8 mouse cellular contexts compared by ENCODE assay signal in genomic region chr13:83739541-83740061, GRCm38 (mm10).
DNase-seq lines count a peak whose midpoint lies in the region; ATAC-seq lines count a peak whose summit lies in the region.

No protein-coding gene starts in this region.

- no peaks in the 10 kb centered on the region for H3K9me3 ChIP-seq in limb, embryonic 12.5 days
- H3K9me3 ChIP-seq in limb, embryonic 10.5 days (replicated peaks) = no peaks in the 10 kb centered on the region
- H3K9me3 ChIP-seq in embryonic facial prominence, embryonic 13.5 days = no peaks in the 10 kb centered on the region
- no peaks in the 10 kb centered on the region for H3K9me3 ChIP-seq in intestine, embryonic 15.5 days
- H3K9me3 ChIP-seq in midbrain, embryonic 11.5 days (ENCODE audit: control insufficient read depth, low read length) = no peaks in the 10 kb centered on the region

- 0 out of 2 replicates have a peak overlapping the region, but pooled peaks have one; percentile 10 for H3K4me2 ChIP-seq in limb, embryonic 12.5 days
- peak overlapping the region; percentile 21 for H3K4me2 ChIP-seq in embryonic facial prominence, embryonic 13.5 days
- peak overlapping the region; percentile 6 for H3K4me2 ChIP-seq in intestine, embryonic 15.5 days (replicated peaks)
- peak overlapping the region; percentile 77 for H3K4me2 ChIP-seq in midbrain, embryonic 11.5 days

- DNase-seq in limb, embryonic 10.5 days (ENCODE audit: low spot score) = no peak
- peak; percentile 97 for DNase-seq in midbrain, embryonic 11.5 days (ENCODE audit: low spot score, missing footprints)
- peak; percentile 95 for DNase-seq in telencephalon, adult 2 months (ENCODE audit: low read depth, low spot score)
- no peak for DNase-seq in adrenal gland, adult 2 months

- H3K9ac ChIP-seq in limb, embryonic 12.5 days (replicated peaks) = no peak overlapping the region
- no peak overlapping the region for H3K9ac ChIP-seq in embryonic facial prominence, embryonic 13.5 days
- H3K9ac ChIP-seq in intestine, embryonic 15.5 days = no peak overlapping the region
- peak overlapping the region; percentile 88 for H3K9ac ChIP-seq in midbrain, embryonic 11.5 days (ENCODE audit: low read length)

- ATAC-seq in limb, embryonic 12.5 days (ENCODE audit: insufficient number of reproducible peaks, insufficient read depth, low FRiP score, low TSS enrichment, low read depth) = no peak
- no peak for ATAC-seq in embryonic facial prominence, embryonic 13.5 days (ENCODE audit: insufficient number of reproducible peaks, insufficient read depth, low FRiP score, low TSS enrichment, low read depth)
- ATAC-seq in intestine, embryonic 15.5 days = peak; percentile 46; the same call in 1 of the 2 replicates
- ATAC-seq in midbrain, embryonic 11.5 days (ENCODE audit: low FRiP score) = peak; percentile 87
- no peak for ATAC-seq in megakaryocyte-erythroid progenitor cell, adult 5-6 weeks (replicated peaks; ENCODE audit: low FRiP score, low TSS enrichment, poor library complexity, severe bottlenecking)

- no peak overlapping the region for H3K27ac ChIP-seq in limb, embryonic 12.5 days
- H3K27ac ChIP-seq in limb, embryonic 10.5 days = no peak overlapping the region
- H3K27ac ChIP-seq in embryonic facial prominence, embryonic 13.5 days = no peak overlapping the region
- H3K27ac ChIP-seq in intestine, embryonic 15.5 days = no peak overlapping the region
- H3K27ac ChIP-seq in midbrain, embryonic 11.5 days (ENCODE audit: low read depth, low read length) = peak overlapping the region; percentile 95

- H3K4me3 ChIP-seq in limb, embryonic 12.5 days (replicated peaks) = no peak overlapping the region
- no peak overlapping the region; the same call in 1 of the 2 replicates for H3K4me3 ChIP-seq in limb, embryonic 10.5 days
- peak overlapping the region; percentile 5; the same call in 1 of the 2 replicates for H3K4me3 ChIP-seq in embryonic facial prominence, embryonic 13.5 days
- no peak overlapping the region for H3K4me3 ChIP-seq in intestine, embryonic 15.5 days (replicated peaks)
- H3K4me3 ChIP-seq in midbrain, embryonic 11.5 days (ENCODE audit: low read depth, low read length) = peak overlapping the region; percentile 54

- 2% methylated on average over 15 of the region's 15 CpGs for WGBS in limb, embryonic 12.5 days
- 1% methylated on average over 15 of the region's 15 CpGs for WGBS in limb, embryonic 10.5 days
- WGBS in embryonic facial prominence, embryonic 13.5 days = 3% methylated on average over 15 of the region's 15 CpGs
- 8% methylated on average over 15 of the region's 15 CpGs for WGBS in intestine, embryonic 15.5 days
- WGBS in midbrain, embryonic 11.5 days = under 1% methylated on average over 15 of the region's 15 CpGs

- no peaks in the 10 kb centered on the region for H3K36me3 ChIP-seq in limb, embryonic 12.5 days
- H3K36me3 ChIP-seq in limb, embryonic 10.5 days = no peaks in the 10 kb centered on the region
- no peaks in the 10 kb centered on the region for H3K36me3 ChIP-seq in embryonic facial prominence, embryonic 13.5 days
- no peaks in the 10 kb centered on the region for H3K36me3 ChIP-seq in intestine, embryonic 15.5 days
- 0 out of 2 replicates have a peak, but pooled peaks cover 2% of the 10 kb centered on the region for H3K36me3 ChIP-seq in midbrain, embryonic 11.5 days (ENCODE audit: control insufficient read depth, insufficient read depth, low read length)

- 0 out of 2 replicates have a peak, but pooled peaks cover 2% of the 10 kb centered on the region for H3K4me1 ChIP-seq in limb, embryonic 12.5 days (replicated peaks)
- H3K4me1 ChIP-seq in limb, embryonic 10.5 days = peaks cover 13% of the 10 kb centered on the region
- H3K4me1 ChIP-seq in embryonic facial prominence, embryonic 13.5 days = no peaks in the 10 kb centered on the region
- no peaks in the 10 kb centered on the region; the same call in 1 of the 2 replicates for H3K4me1 ChIP-seq in intestine, embryonic 15.5 days (replicated peaks)
- peaks cover 14% of the 10 kb centered on the region for H3K4me1 ChIP-seq in midbrain, embryonic 11.5 days (ENCODE audit: control insufficient read depth, insufficient read depth, low read length)

- peaks cover 44% of the 10 kb centered on the region for H3K27me3 ChIP-seq in limb, embryonic 12.5 days
- peaks cover 85% of the 10 kb centered on the region for H3K27me3 ChIP-seq in limb, embryonic 10.5 days (ENCODE audit: low read depth, poor library complexity, severe bottlenecking)
- peaks cover 82% of the 10 kb centered on the region for H3K27me3 ChIP-seq in embryonic facial prominence, embryonic 13.5 days
- peaks cover 38% of the 10 kb centered on the region for H3K27me3 ChIP-seq in intestine, embryonic 15.5 days (replicated peaks)
- no peaks in the 10 kb centered on the region for H3K27me3 ChIP-seq in midbrain, embryonic 11.5 days (ENCODE audit: control insufficient read depth, insufficient read depth, low read length)

Comparison
In these comparisons a context has a peak if more than half of its experiments do, and no peak if none do; other contexts are left out.
1. ATAC-seq: peak in intestine, embryonic 15.5 days (single experiment) and midbrain, embryonic 11.5 days (single experiment); none in limb, embryonic 12.5 days (single experiment), embryonic facial prominence, embryonic 13.5 days (single experiment) and megakaryocyte-erythroid progenitor cell, adult 5-6 weeks (single experiment).
2. H3K4me2 ChIP-seq: peak in every context shown above with its lines; median percentile 77 in midbrain, embryonic 11.5 days; 21 in embryonic facial prominence, embryonic 13.5 days; 10 in limb, embryonic 12.5 days; 6 in intestine, embryonic 15.5 days.
3. H3K4me3 ChIP-seq: peak in embryonic facial prominence, embryonic 13.5 days (single experiment) and midbrain, embryonic 11.5 days (single experiment); none in limb, embryonic 12.5 days (single experiment), limb, embryonic 10.5 days (single experiment) and intestine, embryonic 15.5 days (single experiment).
4. DNase-seq: peak in midbrain, embryonic 11.5 days (single experiment) and telencephalon, adult 2 months (single experiment); none in limb, embryonic 10.5 days (single experiment) and adrenal gland, adult 2 months (single experiment).